Mouse (Mus musculus) MN1 (cell line): ENCODE results near the gene Cd36.

Experiments
- DNase-seq: peaks from one replicate; pipeline ENCODE4 v3.0.0-alpha.2; 2016; ENCODE audit warnings: low spot score

Gene Cd36

DNA sequence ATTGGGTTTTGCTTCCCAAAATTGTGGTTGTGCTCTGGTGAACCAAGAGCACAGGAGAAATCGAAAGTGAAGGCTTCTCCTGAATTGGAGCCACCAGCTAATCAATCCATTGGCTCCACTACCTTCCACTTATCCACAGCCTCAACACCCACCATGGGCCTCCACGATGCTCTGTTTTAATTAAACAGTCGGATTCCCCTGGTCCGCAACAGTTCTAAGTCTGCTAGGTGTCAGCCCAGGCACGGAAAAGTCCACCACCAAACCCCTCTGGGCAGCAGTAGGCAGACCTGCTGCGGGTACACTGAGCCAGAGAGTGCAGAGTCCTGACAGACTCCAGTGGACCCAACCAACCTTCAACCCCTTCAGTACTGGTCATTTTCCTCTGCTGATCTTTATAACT lies 112.0 kb downstream of the Cd36 start:
- DNase-seq: peak; percentile 45

GRCm38 (mm10) chr5:17770328-17770727 lies 118.3 kb downstream of the Cd36 start:
- DNase-seq: no peak

DNA sequence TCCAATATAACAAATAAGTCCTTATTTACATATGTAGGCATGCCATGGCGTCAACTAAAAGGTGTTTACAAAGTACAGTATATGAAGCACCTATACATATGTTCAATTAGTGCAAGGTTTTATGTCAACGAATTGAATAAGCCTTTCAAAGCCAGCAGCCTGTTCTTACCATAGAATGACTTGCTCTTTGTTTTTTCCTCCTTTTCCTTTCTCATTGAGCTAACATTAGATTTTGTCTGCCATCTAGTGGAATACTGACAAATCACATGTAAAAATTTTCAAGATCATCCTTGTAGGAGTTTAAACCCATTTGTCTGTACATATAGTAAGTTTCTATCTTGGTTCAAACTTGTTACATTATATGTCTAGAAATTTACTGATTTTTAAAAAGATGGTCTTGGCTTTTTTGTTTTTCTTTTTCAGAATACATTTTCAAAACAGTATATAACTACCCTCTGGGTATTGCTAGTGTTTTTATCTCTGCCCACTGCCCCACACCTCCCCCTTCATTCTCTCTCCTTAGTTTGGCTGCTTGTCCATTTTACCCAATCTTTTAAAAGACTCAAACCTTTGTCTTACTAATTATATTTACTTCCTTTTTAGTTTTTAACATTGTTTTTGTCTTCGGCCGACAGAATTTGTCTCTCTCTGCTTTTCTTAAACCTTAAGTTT lies 122.5 kb downstream of the Cd36 start:
- DNase-seq: peak; percentile 56

DNA sequence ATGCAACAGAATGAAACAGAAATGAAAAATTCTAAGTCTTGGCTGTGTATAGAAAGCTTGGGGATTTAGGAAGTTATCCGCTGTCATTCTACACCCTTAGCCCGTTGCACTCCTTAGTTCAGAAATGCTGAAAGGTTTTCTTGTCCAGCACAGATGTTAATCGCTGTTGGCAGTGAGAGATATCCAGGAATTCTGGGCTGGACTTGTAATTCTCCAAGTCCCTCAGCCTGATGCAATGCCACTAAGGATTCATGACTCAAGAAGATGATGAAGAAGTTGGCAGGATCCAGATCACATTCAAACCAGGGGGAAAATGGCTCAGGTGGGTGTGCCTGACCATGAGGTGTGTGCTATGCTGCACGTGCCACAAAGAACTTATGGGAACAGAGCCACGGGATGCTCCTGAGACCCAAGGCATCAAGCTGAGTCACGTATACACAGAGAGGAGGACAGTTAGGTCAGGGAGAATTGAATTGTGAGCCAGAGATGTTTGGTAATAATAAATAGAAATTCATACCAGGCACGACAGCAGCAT lies 135.1 kb downstream of the Cd36 start:
- DNase-seq: no peak

DNA sequence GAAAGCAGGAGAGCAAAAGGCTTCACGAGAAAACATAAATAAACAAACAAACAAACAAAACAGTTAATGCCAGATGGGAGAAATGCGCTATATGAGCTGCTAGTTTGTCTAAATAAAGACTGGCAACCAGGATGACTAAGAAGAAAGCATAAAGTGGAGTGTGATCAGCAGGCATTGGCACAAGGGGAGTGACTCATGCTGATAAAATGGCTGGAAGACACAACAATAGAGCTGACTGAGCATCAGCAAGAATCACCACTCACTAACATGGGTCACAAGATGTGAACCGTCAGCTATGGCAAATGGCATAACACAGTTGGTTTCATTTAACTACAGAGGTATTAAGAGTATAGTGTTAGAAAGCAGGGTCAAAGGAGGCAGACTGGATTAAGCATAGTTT lies 140.3 kb downstream of the Cd36 start:
- no peak for DNase-seq

DNA sequence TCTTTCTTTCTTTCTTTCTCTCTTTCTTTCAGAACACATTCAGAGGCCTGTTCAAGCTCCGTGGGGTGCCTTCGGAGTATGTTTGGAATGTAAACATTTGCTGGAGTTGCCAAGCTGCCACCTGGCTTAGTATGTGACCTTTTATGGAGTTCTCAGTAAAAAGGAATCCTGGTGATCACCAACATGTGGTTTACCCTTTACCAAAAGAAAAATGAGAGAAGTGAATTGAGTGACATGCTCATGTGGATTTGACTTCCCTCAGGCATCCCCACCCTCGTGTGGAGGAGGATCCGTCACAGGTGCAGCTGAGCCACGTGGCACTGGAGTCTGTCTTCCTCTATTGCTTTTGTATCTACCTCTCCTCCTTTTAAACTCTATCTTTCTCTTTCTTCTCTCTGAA lies 141.5 kb downstream of the Cd36 start:
- DNase-seq: no peak

DNA sequence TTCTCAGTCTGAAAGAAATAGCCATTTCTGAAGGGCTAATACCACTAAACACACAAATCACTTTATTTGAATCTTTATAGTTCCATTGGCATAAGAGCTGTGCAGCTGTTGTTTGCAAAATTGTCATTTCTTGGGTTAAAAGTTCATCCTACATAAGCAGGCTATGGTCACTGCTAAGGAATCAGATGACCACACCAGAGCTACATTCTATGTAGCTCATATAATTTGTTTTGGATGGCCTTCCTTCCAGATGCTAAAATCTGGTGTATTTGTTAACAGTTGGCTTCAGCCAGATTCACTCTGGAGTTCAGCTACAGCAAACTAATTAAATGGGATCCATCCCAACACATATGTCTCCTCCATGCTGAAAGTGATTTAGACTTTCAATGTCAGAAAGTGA lies 142.1 kb downstream of the Cd36 start:
- DNase-seq: no peak

DNA sequence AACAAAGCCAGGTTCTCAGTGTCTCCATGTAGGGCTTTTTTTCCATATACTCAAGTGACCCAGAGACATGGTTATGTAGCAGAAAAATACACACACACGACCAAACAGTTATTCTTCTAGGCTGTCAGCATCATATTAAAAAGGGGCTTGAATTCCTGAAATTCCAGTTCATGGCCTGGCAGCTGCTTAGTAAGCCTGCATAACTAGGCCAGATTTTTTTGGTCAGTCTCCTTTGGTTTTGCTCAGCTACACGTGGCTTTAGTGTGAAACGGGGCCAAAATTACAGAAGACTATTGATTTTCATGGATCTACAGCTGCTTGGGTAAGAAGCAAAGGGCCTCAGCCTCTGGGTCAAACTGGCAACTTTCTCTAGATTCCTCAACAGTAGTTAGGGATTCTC lies 148.8 kb downstream of the Cd36 start:
- no peak for DNase-seq
